Mouse (Mus musculus): ENCODE results near the gene Magi1. TPM values are rescaled to one million over a fixed set of nuclear protein-coding genes. Genes with fewer than 3 reads are reported as not detected.

Gene Magi1
- polyA plus RNA-seq, 1 experiment: not detected

- Histone ChIP-seq H3K4me3 (ENCODE audit: insufficient read depth, low read length) (no peak overlapping the region), H3K27ac (ENCODE audit: insufficient read depth, low read depth, low read length) (peak overlapping the region; percentile 22; the same call in 1 of the 2 replicates), H3K4me1 (ENCODE audit: control insufficient read depth, insufficient read depth, low read length) (peaks cover 6% of the 10 kb centered on the region)
- no peak for TF ChIP-seq CTCF (IDR thresholded peaks at IDR 0.05; ENCODE audit: low read depth, low read length)
- TF ChIP-seq POLR2A (IDR thresholded peaks at IDR 0.05; ENCODE audit: borderline replicate concordance, low read depth, low read length): no peak
Observed at GRCm38 (mm10) chr6:94063542-94063941, 220.2 kb downstream of the Magi1 start.

- TF ChIP-seq CTCF (IDR thresholded peaks at IDR 0.05; ENCODE audit: low read depth, low read length) (no peak), POLR2A (IDR thresholded peaks at IDR 0.05; ENCODE audit: borderline replicate concordance, low read depth, low read length) (no peak)
- H3K27ac ChIP-seq (ENCODE audit: insufficient read depth, low read depth, low read length): no peak overlapping the region
- no peak overlapping the region for H3K4me3 ChIP-seq (ENCODE audit: insufficient read depth, low read length)
- H3K4me1 ChIP-seq (ENCODE audit: control insufficient read depth, insufficient read depth, low read length): peaks cover 9% of the 10 kb centered on the region
Observed at GRCm38 (mm10) chr6:94061424-94061980, 222.2 kb downstream of the Magi1 start.

- no peak overlapping the region for H3K27ac ChIP-seq (ENCODE audit: insufficient read depth, low read depth, low read length)
Observed at GRCm38 (mm10) chr6:94060621-94061213, 223.0 kb downstream of the Magi1 start.

GRCm38 (mm10) chr6:94059090-94059489 is 224.6 kb downstream of the Magi1 start:
- Histone ChIP-seq H3K4me1 (ENCODE audit: control insufficient read depth, insufficient read depth, low read length) (peaks cover 9% of the 10 kb centered on the region), H3K27ac (ENCODE audit: insufficient read depth, low read depth, low read length) (no peak overlapping the region), H3K4me3 (ENCODE audit: insufficient read depth, low read length) (no peak overlapping the region)
- no peak for TF ChIP-seq POLR2A (IDR thresholded peaks at IDR 0.05; ENCODE audit: borderline replicate concordance, low read depth, low read length)
- no peak for TF ChIP-seq CTCF (IDR thresholded peaks at IDR 0.05; ENCODE audit: low read depth, low read length)

More at GRCm38 (mm10) chr6:94060621-94061213, 223.0 kb downstream of the Magi1 start:
- TF ChIP-seq CTCF (IDR thresholded peaks at IDR 0.05; ENCODE audit: low read depth, low read length) (no peak), POLR2A (IDR thresholded peaks at IDR 0.05; ENCODE audit: borderline replicate concordance, low read depth, low read length) (no peak)
- Histone ChIP-seq H3K4me1 (ENCODE audit: control insufficient read depth, insufficient read depth, low read length) (peaks cover 9% of the 10 kb centered on the region), H3K4me3 (ENCODE audit: insufficient read depth, low read length) (no peak overlapping the region)

GRCm38 (mm10) chr6:94053920-94054319 is 229.8 kb downstream of the Magi1 start:
- TF ChIP-seq POLR2A (IDR thresholded peaks at IDR 0.05; ENCODE audit: borderline replicate concordance, low read depth, low read length) (no peak), CTCF (IDR thresholded peaks at IDR 0.05; ENCODE audit: low read depth, low read length) (no peak)
- H3K4me1 ChIP-seq (ENCODE audit: control insufficient read depth, insufficient read depth, low read length): peaks cover 8% of the 10 kb centered on the region
- no peak overlapping the region for H3K27ac ChIP-seq (ENCODE audit: insufficient read depth, low read depth, low read length)

GRCm38 (mm10) chr6:94045180-94045579 is 238.5 kb downstream of the Magi1 start:
- Histone ChIP-seq H3K4me3 (ENCODE audit: insufficient read depth, low read length) (no peak overlapping the region), H3K27ac (ENCODE audit: insufficient read depth, low read depth, low read length) (no peak overlapping the region), H3K4me1 (ENCODE audit: control insufficient read depth, insufficient read depth, low read length) (0 out of 2 replicates have a peak, but pooled peaks cover 7% of the 10 kb centered on the region)
- TF ChIP-seq CTCF (IDR thresholded peaks at IDR 0.05; ENCODE audit: low read depth, low read length) (no peak), POLR2A (IDR thresholded peaks at IDR 0.05; ENCODE audit: borderline replicate concordance, low read depth, low read length) (no peak)

More at GRCm38 (mm10) chr6:94053920-94054319, 229.8 kb downstream of the Magi1 start:
- H3K4me3 ChIP-seq (ENCODE audit: insufficient read depth, low read length): no peak overlapping the region

- no peak overlapping the region for H3K4me3 ChIP-seq (ENCODE audit: insufficient read depth, low read length)
- no peak for TF ChIP-seq CTCF (IDR thresholded peaks at IDR 0.05; ENCODE audit: low read depth, low read length)
- no peak for TF ChIP-seq POLR2A (IDR thresholded peaks at IDR 0.05; ENCODE audit: borderline replicate concordance, low read depth, low read length)
- 0 out of 2 replicates have a peak, but pooled peaks cover 7% of the 10 kb centered on the region for H3K4me1 ChIP-seq (ENCODE audit: control insufficient read depth, insufficient read depth, low read length)
- no peak overlapping the region for H3K27ac ChIP-seq (ENCODE audit: insufficient read depth, low read depth, low read length)
Observed at GRCm38 (mm10) chr6:94043461-94043860, 240.3 kb downstream of the Magi1 start.

GRCm38 (mm10) chr6:94040093-94040492 is 243.6 kb downstream of the Magi1 start:
- Histone ChIP-seq H3K4me1 (ENCODE audit: control insufficient read depth, insufficient read depth, low read length) (0 out of 2 replicates have a peak, but pooled peaks cover 3% of the 10 kb centered on the region), H3K4me3 (ENCODE audit: insufficient read depth, low read length) (no peak overlapping the region), H3K27ac (ENCODE audit: insufficient read depth, low read depth, low read length) (no peak overlapping the region)
- TF ChIP-seq POLR2A (IDR thresholded peaks at IDR 0.05; ENCODE audit: borderline replicate concordance, low read depth, low read length): no peak
- peak; percentile 17; the same call in 1 of the 2 replicates for TF ChIP-seq CTCF (IDR thresholded peaks at IDR 0.05; ENCODE audit: low read depth, low read length)

GRCm38 (mm10) chr6:94038897-94039296 is 244.8 kb downstream of the Magi1 start:
- no peak overlapping the region for H3K27ac ChIP-seq (ENCODE audit: insufficient read depth, low read depth, low read length)
- no peak for TF ChIP-seq CTCF (IDR thresholded peaks at IDR 0.05; ENCODE audit: low read depth, low read length)
- no peak for TF ChIP-seq POLR2A (IDR thresholded peaks at IDR 0.05; ENCODE audit: borderline replicate concordance, low read depth, low read length)
- no peak overlapping the region for H3K4me3 ChIP-seq (ENCODE audit: insufficient read depth, low read length)
- no peaks in the 10 kb centered on the region for H3K4me1 ChIP-seq (ENCODE audit: control insufficient read depth, insufficient read depth, low read length)

- no peak overlapping the region for H3K4me3 ChIP-seq (ENCODE audit: insufficient read depth, low read length)
- no peaks in the 10 kb centered on the region for H3K4me1 ChIP-seq (ENCODE audit: control insufficient read depth, insufficient read depth, low read length)
- TF ChIP-seq POLR2A (IDR thresholded peaks at IDR 0.05; ENCODE audit: borderline replicate concordance, low read depth, low read length): no peak
- no peak for TF ChIP-seq CTCF (IDR thresholded peaks at IDR 0.05; ENCODE audit: low read depth, low read length)
- no peak overlapping the region for H3K27ac ChIP-seq (ENCODE audit: insufficient read depth, low read depth, low read length)
Observed at GRCm38 (mm10) chr6:94036554-94036953, 247.2 kb downstream of the Magi1 start.

All from bone marrow macrophage, adult 2 months (primary cell).